Mouse (Mus musculus) testis, adult 2 months (tissue): ENCODE data around the gene Nptxr.

Experiments used
- CTCF ChIP-seq: fragments of 200-500 bp; IDR thresholded peaks from 2 replicates; pipeline ENCODE4 v1.5.1; 2012; ENCODE audit warnings: low read depth, mild to moderate bottlenecking, inconsistent platforms, low read length, moderate library complexity; ENCODE audit not compliant: control insufficient read depth, insufficient read depth, insufficient replicate concordance
- POLR2A ChIP-seq: fragments of 200-500 bp; IDR thresholded peaks from 2 replicates; pipeline ENCODE4 v1.6.1; 2012; ENCODE audit warnings: low read depth, mild to moderate bottlenecking, inconsistent platforms, low read length, moderate library complexity; ENCODE audit not compliant: control insufficient read depth

DNA sequence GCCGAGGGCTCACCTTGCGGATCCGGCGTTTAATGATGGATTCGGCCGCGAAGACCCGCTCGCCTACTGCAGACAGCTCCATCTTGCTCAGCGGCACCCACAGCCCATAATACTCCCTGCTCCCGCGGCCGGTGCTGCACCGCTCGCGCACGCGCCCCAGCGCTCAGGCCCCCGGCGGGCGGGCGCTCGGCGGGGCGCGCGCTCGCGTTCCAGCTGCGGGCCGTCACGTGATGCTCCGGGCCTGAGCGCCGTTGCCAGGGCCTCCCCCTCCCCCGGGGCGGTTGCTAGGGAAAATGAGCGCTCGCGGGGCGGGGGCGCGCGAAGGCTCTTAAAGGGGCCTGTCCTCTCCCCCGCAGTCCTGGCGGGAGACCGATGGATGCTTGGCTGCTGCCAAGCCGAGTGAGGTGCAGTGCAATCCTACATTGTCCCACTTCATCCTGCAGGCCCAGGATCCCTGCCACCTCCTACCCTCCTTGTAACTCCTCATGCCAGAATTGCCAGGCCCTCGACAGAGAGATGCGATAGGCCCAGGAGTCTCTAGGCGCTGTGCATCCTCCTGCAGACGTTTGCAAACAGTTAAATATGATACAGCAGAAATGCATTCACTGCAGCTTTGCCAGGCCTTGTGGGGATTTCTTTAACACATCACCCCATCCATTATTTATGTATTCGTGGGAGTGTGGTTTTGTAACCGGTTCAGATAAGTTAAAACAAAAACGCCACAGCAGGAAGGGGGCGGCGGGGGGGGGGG is 29.7 kb upstream of the Nptxr start, which contains the start of the genes Npcd and Cbx6:
- TF ChIP-seq POLR2A (peak; percentile 73), CTCF (no peak)
